Mouse (Mus musculus): Measurements from ENCODE around the gene Ubqln1. TPM values are rescaled to one million over a fixed set of nuclear protein-coding genes. Genes with fewer than 3 reads are reported as not detected.
A peak's percentile ranks its signal among the peaks of the same experiment; 100 is the strongest.

Gene Ubqln1
- total RNA-seq, 4 experiments from 2014 or later: 46.2 to 51.9 (median 49.8) TPM

DNA sequence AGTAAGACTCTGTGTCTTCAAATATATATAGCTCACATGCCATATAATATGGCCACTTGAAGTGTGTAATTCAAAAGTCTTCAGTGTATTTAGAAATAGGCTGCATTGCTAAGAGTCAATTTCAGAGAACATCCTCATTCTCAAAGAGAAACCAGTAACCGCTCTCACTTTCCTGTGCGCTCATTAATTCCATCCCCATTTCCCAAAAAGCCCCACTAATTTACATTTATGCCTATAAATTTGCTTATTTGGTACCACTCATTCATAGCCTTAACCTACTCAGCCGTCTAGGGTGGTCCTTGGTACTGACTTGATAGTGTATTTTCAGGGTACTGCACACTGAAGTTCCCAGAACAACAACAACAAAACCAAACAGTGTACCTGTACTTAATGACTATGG lies 13.5 kb downstream of the Ubqln1 start:
- no peak for DNase-seq (ENCODE audit: low spot score in 2 of 2)

GRCm38 (mm10) chr13:58201343-58201742 lies 14.1 kb downstream of the Ubqln1 start:
- no peak for DNase-seq (ENCODE audit: low spot score in 2 of 2)

- DNase-seq (ENCODE audit: low spot score in 2 of 2): no peak
These were observed 17.3 kb downstream of the Ubqln1 start for GRCm38 (mm10) chr13:58197981-58198640.

GRCm38 (mm10) chr13:58197211-58197610 lies 18.2 kb downstream of the Ubqln1 start:
- no peak for DNase-seq (ENCODE audit: low spot score in 2 of 2)

DNA sequence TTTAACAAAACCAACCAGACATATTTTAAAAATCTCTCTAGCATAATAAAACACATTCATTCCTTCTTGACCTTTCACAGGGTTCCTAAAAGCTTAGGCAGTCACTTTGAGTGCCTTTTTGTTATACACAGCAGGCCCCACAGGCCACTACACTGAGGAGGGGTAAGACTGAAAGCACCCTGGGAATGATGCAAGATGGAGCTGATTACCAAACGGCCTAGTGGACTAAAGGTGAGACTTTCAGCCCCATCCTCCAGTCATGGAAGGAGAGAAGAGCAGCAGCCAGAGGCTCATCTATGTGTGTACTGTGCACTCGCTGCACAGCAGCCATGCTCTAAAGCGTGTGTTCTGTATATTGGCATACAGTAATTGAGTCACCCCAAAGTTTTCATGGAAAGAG lies 20.5 kb downstream of the Ubqln1 start:
- no peak for DNase-seq (ENCODE audit: low spot score in 2 of 2)

DNA sequence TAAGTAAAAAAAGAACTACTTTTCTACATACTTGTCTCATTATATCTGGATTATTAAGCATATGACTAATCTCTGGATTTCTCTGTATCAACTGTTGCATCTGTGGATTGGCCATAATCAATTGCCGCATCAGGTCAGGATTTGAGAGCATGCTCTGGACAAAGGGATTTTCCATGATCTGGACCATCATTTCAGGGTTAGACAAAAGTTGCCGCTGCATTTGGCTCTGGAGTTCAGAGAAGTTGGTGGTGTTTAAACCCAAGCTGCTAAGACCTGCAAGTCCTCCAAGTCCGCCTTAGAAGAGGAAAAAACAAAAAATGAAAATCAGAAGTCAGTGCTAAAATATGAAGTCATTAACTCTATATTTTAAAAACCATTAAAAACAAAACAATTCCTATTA lies 22.2 kb downstream of the Ubqln1 start:
- DNase-seq (ENCODE audit: low spot score in 2 of 2): no peak

DNA sequence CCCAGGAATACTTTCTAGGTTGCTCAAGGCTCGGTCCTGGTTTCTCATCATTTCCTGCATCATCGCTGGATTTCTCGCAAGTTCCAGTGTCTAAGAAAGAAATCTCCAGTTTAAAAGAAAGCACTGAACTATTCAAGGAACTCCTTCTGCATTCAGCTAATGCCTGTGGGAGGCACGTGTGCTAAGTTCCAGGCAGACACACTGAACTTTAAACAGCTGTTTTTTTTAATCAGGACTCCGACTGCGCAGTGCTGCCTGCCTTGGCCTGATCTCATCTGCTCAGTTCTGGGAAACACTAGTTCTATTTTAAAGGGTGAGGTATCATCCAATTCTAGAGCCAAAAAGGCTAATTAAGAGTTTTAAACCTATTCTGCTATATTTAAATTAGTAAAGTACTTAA lies 23.3 kb downstream of the Ubqln1 start:
- no peak for DNase-seq (ENCODE audit: low spot score in 2 of 2)

GRCm38 (mm10) chr13:58191516-58191915 lies 23.9 kb downstream of the Ubqln1 start:
- DNase-seq (ENCODE audit: low spot score in 2 of 2): no peak

GRCm38 (mm10) chr13:58189473-58189872 lies 26.0 kb downstream of the Ubqln1 start:
- DNase-seq (ENCODE audit: low spot score in 2 of 2): no peak

GRCm38 (mm10) chr13:58188412-58188811 lies 27.0 kb downstream of the Ubqln1 start:
- peak; percentile 74 to 78 for DNase-seq (ENCODE audit: low spot score in 2 of 2)

- no peak for DNase-seq (ENCODE audit: low spot score in 2 of 2)
These were observed 27.7 kb downstream of the Ubqln1 start for GRCm38 (mm10) chr13:58187751-58188150.

DNA sequence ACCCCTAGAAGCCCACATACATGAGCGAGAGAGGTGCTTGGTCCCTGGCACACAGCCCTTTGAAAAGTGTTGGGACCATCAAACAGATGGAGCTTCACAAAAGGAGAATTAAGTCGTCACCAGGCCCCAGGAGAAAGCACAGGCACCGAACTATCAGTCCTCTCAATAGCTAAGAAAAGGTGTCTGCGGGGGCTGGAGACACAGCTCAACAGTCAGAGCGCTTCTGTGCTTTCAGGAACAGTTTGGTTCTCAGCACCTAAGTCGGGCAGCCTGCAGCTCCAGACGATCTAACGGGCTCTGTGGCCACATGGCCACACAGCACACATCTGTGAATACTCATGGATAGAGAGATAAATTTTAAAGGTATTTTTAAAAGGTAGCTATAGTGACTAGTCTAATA lies 29.2 kb downstream of the Ubqln1 start:
- DNase-seq (ENCODE audit: low spot score in 2 of 2): no peak

DNA sequence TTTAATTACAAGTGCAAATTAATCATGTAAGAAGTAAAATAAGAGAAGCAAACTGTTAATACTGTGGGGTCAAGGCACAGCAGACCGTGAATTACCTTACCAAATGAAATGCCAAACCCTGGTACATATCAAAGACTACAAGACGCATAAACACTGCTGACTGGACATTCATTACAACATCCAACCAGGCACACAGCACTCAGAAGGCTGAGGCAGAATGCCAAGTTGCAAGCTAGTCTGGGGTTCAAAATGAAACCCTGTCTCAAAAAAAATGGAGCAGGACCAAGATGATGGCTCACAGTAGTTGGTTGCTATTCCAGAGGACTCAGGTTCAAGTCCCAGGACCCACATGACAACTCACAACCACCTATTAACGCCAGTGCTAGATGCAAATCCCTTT lies 31.3 kb downstream of the Ubqln1 start:
- DNase-seq (ENCODE audit: low spot score in 2 of 2): no peak

- DNase-seq (ENCODE audit: low spot score in 2 of 2): no peak
These were observed 33.6 kb downstream of the Ubqln1 start for GRCm38 (mm10) chr13:58181607-58182551.

- DNase-seq (ENCODE audit: low spot score in 2 of 2): peak; percentile 100
These were observed 37.8 kb downstream of the Ubqln1 start for GRCm38 (mm10) chr13:58177511-58178208.

DNA sequence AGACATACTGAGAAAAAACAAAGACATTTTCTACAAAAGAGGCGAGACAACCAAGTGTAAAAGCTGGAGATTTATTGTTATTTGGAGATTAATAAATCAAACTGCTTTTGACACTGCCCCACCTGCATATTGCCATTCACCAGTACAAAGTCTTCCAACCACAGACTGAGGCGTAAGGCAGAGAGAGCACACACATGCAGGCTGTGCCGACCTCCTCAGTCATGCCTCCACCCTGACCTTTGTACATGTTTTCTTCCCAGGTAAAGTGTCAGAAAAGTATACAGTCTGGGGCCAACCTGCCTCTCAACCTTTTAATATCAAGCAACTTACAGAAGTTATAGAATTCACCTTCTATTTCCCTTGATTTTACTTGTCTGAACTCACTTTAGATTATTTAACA lies 39.3 kb downstream of the Ubqln1 start:
- no peak for DNase-seq (ENCODE audit: low spot score in 2 of 2)

GRCm38 (mm10) chr13:58168119-58168518 lies 47.3 kb downstream of the Ubqln1 start:
- DNase-seq (ENCODE audit: low spot score in 2 of 2): no peak

- no peak for DNase-seq (ENCODE audit: low spot score in 2 of 2)
These were observed 52.1 kb downstream of the Ubqln1 start for GRCm38 (mm10) chr13:58163343-58163742.

DNA sequence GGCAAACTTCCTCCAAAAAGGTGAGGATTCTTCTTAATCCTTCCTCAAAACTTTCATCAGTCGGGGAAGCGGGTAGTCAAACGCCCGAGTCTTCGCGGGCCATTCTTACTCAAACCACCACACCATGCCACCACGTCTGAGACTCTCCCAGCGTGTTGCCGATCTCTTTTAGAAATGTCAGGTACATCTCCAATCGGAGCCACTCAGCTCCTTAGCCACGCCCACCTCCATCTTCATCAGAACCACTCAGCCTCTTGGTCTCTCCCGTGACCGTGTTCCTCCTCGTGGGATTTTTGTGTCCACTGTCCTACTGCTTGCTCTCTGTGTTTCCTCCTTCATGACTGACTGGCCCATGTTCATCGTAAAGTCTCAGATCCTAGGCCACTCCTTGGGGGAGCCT lies 54.7 kb downstream of the Ubqln1 start:
- no peak for DNase-seq (ENCODE audit: low spot score in 2 of 2)

DNA sequence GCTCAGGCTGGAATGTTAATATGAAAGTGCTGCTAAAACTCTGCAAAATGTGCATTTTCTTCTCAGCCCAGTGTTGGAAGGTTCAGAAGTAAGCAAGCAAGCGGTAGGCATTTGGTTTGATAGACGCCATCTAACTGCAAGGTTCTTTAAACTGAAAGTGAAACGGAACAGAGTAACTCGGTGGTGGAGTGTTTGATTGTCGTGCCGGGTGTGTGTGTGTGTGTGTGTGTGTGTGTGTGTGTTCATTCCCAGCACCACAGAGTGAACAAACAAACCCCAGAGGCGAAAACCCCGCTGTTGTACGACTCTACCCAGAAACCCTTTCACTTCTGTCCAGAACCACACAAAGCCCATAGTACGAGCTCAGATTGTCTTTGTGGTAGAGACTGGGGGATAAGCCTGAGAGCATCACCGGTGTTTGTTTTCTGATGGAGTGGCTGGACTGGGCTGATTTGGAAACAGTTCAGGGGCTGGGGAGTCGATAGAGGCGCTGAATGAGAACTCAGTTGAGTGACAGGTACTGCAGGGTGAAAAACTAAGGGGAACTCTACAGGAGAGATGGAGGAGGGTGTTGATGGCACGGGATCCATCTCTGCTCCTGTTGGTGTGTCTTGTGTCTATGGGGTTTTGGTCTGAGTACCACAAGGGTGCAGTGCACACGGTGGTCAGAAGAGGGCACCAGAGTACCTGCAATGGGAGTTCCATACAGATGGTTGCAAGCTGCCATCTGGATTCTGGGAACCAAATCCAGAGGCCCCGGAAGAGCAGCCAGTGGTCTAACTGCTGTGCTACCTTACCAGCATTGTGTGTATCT lies 57.1 kb downstream of the Ubqln1 start:
- peak; percentile 77 to 82 for DNase-seq (ENCODE audit: low spot score in 2 of 2)

GRCm38 (mm10) chr13:58157447-58158098 lies 57.9 kb downstream of the Ubqln1 start, which contains the start of gene Idnk:
Gene Idnk, plus strand, starts transcription at chr13:58157649.
- DNase-seq (ENCODE audit: low spot score in 2 of 2): peak; percentile 77 to 82
